Mouse (Mus musculus) lung, embryonic 16.5 days (tissue): ENCODE measurements around the gene Nfib. TPM values are rescaled to one million over a fixed set of nuclear protein-coding genes. Genes with fewer than 3 reads are reported as not detected.

ENCODE experiments used
- ATAC-seq: fragments of 200-750 bp; cut with Nextera tagmentation; 2 replicates; pipeline ENCODE4 v1.8.0; 2017; ENCODE audit warnings: low read depth, mild to moderate bottlenecking, moderate library complexity
- H3K27ac ChIP-seq: fragments of 300-500 bp; sonication (generic); 2 replicates; pipeline ENCODE4 v1.5.1; 2014; ENCODE audit warnings: mild to moderate bottlenecking, control low read depth, low read length
- H3K27me3 ChIP-seq: fragments of 300-500 bp; sonication (generic); 2 replicates; pipeline ENCODE4 v1.6.1; 2014; ENCODE audit warnings: low read depth, low read length, mixed read lengths; ENCODE audit not compliant: control insufficient read depth, insufficient read depth
- H3K36me3 ChIP-seq: fragments of 300-500 bp; sonication (generic); 2 replicates; pipeline ENCODE4 v1.6.1; 2014; ENCODE audit warnings: low read length; ENCODE audit not compliant: control insufficient read depth, insufficient read depth
- H3K4me1 ChIP-seq: fragments of 300-500 bp; sonication (generic); replicated peaks from 2 replicates; pipeline ENCODE4 v1.6.1; 2014; ENCODE audit warnings: low read length, mixed read lengths; ENCODE audit not compliant: control insufficient read depth, insufficient read depth
- H3K4me2 ChIP-seq: fragments of 300-500 bp; sonication (generic); 2 replicates; pipeline ENCODE4 v1.6.1; 2014; ENCODE audit warnings: low read depth, low read length, control low read depth
- H3K4me3 ChIP-seq: fragments of 300-500 bp; sonication (generic); 2 replicates; pipeline ENCODE4 v1.5.1; 2014; ENCODE audit warnings: mild to moderate bottlenecking, low read length, control low read depth
- H3K9ac ChIP-seq: fragments of 300-500 bp; sonication (generic); 2 replicates; pipeline ENCODE4 v1.6.1; 2014; ENCODE audit warnings: low read length, control low read depth
- H3K9me3 ChIP-seq: fragments of 300-500 bp; sonication (generic); 2 replicates; pipeline ENCODE4 v1.6.1; 2016; ENCODE audit warnings: low read length; ENCODE audit not compliant: control insufficient read depth
- whole genome bisulfite sequencing: fragments of 180-500 bp; shearing (Covaris S2); extraction: QIAGEN DNeasy Blood & Tissue Kit; methylation state at CpG from one replicate; pipeline ENCODE4 v1.1.7; 2014; 5-methylcytosine and 5-hydroxymethylcytosine counted together
- polyA plus RNA-seq: library from polyadenylated mRNA; unstranded; fragments of >200 nt; fragmentation: Nextera tagmentation; extraction: Ambion mirVana; gene quantifications from 2 replicates; pipeline ENCODE4 v1.2.1, GENCODE M21; 2015

The Nfib gene
- polyA plus RNA-seq, 1 experiment from 2014 or later = 104 TPM

DNA sequence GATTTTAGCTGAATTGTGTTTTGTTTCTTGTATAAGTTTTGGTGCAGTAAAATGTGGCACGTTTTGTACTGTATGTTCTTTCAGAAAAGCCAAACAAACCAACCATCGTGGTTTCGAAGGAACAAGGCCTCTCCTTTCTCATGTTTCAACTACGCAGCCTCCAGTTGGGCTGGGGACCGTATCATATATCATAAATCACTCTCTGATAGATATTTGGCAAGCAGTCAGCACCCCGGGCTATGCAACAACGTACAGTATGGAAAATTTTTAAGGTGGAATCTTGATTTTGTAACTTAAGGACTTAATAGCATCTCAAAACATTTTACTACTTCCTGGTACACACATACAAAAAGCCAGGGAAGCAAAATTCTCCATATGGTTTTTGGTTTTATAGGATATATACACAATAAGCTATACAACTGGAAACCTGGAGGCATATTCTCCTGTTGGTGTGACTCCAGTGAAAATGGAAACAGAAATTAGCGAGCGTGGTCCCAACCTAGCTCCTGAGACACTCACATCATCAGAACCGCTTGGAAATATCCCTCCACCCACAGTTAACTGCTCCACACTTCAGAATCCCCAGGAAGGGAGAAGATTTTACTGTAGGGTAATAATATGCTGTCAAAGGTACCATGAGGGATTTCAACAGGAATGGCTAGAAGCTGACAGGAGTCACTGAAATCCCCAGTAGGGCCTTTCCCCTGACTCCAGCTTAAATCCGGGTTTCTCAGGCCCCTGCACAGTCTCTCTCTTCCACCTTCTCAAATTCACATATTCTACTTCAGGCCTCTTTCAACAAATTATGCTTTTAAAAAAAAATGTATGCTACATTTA is 455.8 kb downstream of the Nfib start:
- Histone ChIP-seq H3K4me2 (0 out of 2 replicates have a peak overlapping the region, but pooled peaks have one; percentile 27), H3K4me1 (peaks cover 18% of the 10 kb centered on the region), H3K27me3 (no peaks in the 10 kb centered on the region), H3K27ac (peak overlapping the region; percentile 99), H3K9me3 (no peaks in the 10 kb centered on the region), H3K36me3 (no peaks in the 10 kb centered on the region), H3K9ac (peak overlapping the region; percentile 46), H3K4me3 (no peak overlapping the region)
- WGBS = 17% methylated on average over 11 of the region's 11 CpGs
- peak; percentile 90 for ATAC-seq

DNA sequence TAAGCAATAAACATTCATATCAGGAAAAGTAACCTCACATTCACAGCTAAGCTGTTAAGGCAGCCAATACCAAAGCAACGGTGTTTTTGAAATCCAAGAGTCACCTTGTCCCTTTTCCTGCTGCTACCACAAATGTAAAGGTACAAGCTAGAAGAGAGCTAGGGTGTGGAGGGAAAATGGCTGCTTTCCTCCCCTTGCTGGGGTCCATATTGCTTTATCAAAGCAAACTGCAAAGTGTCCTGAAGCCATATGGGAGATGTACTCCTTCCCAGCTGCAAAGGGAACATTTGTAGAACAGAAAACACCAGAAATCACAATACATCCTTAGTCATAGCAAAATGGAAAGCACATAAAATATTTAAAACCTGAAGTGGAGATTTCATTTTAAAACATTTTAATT is 456.6 kb downstream of the Nfib start:
- no peak overlapping the region for H3K4me3 ChIP-seq
- H3K27me3 ChIP-seq = no peaks in the 10 kb centered on the region
- no peak for ATAC-seq
- H3K4me1 ChIP-seq = peaks cover 18% of the 10 kb centered on the region
- no peak overlapping the region for H3K4me2 ChIP-seq
- H3K27ac ChIP-seq = peak overlapping the region; percentile 99
- H3K9me3 ChIP-seq = no peaks in the 10 kb centered on the region
- WGBS = 61% methylated on average over 1 of the region's 1 CpGs
- no peaks in the 10 kb centered on the region for H3K36me3 ChIP-seq
- H3K9ac ChIP-seq = no peak overlapping the region; the same call in 1 of the 2 replicates

DNA sequence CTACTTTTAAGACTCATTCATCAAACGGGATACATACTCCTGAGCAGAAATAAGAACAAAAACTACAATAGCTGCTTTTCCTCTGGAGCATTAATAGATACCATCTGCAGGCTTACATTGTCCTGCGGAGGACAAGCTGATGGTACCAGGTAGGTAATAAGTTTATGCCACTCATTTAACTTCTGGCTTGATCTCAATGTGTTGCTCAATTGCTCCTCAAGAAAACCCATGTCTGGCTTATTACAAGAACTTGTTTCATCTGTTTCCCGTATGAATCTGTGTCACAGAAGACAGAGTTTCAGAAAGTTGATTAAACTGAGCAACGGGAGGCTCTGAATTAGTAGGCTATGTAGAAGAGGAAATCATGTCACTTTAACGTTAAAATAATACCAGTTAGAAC is 457.5 kb downstream of the Nfib start:
- H3K36me3 ChIP-seq = no peaks in the 10 kb centered on the region
- ATAC-seq = no peak
- no peaks in the 10 kb centered on the region for H3K27me3 ChIP-seq
- no peak overlapping the region for H3K4me2 ChIP-seq
- 77% methylated on average over 5 of the region's 5 CpGs for WGBS
- H3K9me3 ChIP-seq = no peaks in the 10 kb centered on the region
- H3K4me1 ChIP-seq = peaks cover 18% of the 10 kb centered on the region
- peak overlapping the region; percentile 43; the same call in 1 of the 2 replicates for H3K27ac ChIP-seq
- no peak overlapping the region for H3K9ac ChIP-seq
- no peak overlapping the region for H3K4me3 ChIP-seq

DNA sequence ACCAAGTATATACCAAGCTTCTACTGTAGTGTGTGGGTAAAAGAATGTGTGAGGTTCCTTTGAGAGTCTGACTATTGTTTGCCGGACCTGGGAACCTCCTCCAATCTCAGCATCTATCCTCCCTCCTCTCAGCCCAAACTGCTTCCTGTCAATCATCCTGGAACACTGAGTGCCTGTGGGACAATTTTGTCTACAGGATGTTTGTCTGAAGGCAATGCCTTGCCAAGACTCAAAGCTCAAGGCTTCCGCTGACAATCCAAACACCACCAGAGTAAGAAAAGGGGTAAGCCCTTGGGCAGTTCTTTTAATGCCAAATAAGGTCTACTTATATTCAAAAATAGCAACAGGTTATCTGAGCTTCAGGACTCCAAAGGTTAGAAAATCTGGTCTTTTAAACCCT is 459.3 kb downstream of the Nfib start:
- H3K9ac ChIP-seq = no peak overlapping the region
- no peaks in the 10 kb centered on the region for H3K9me3 ChIP-seq
- H3K4me1 ChIP-seq = peaks cover 18% of the 10 kb centered on the region
- H3K4me2 ChIP-seq = no peak overlapping the region
- H3K4me3 ChIP-seq = no peak overlapping the region
- peak; percentile 16; the same call in 1 of the 2 replicates for ATAC-seq
- no peaks in the 10 kb centered on the region for H3K27me3 ChIP-seq
- H3K36me3 ChIP-seq = no peaks in the 10 kb centered on the region
- WGBS = 40% methylated on average over 2 of the region's 2 CpGs
- peak overlapping the region; percentile 62 for H3K27ac ChIP-seq

Other genes starting within 250 kb of the Nfib start
- gene Zdhhc21, start 154.2 kb upstream of the Nfib start, polyA plus RNA-seq = 15.7 and 17.9 TPM in 2 replicates
- 0.24 and 0.25 TPM in 2 replicates for gene Cer1, start 179.4 kb upstream of the Nfib start, polyA plus RNA-seq